Mouse (Mus musculus) ovary, postnatal 36 days (tissue): ENCODE measurements around the gene Pcgf5.

Source experiments
- DNase-seq: peaks from one replicate; pipeline ENCODE4 v3.0.0; 2022; ENCODE audit warnings: low spot score, mixed read lengths

The Pcgf5 gene

GRCm38 (mm10) chr19:36348161-36348800 lies at the start of gene Pcgf5:
Pcgf5 (plus strand) TSS chr19:36348309.
- DNase-seq, result peak; percentile 75

- DNase-seq, result no peak
Measured at GRCm38 (mm10) chr19:36305542-36305941, 42.6 kb upstream of the Pcgf5 start.

GRCm38 (mm10) chr19:36314010-36314409 lies 34.1 kb upstream of the Pcgf5 start:
- no peak for DNase-seq

GRCm38 (mm10) chr19:36319735-36320134 lies 28.4 kb upstream of the Pcgf5 start:
- DNase-seq, result no peak

- DNase-seq, result no peak
Measured at GRCm38 (mm10) chr19:36321066-36321465, 27.0 kb upstream of the Pcgf5 start.

- DNase-seq, result no peak
Measured at GRCm38 (mm10) chr19:36323326-36323725, 24.8 kb upstream of the Pcgf5 start.

- no peak for DNase-seq
Measured at GRCm38 (mm10) chr19:36328678-36329077, 19.4 kb upstream of the Pcgf5 start.

- DNase-seq, result no peak
Measured at GRCm38 (mm10) chr19:36347376-36347775, 733 bp upstream of the Pcgf5 start.

- no peak for DNase-seq
Measured at GRCm38 (mm10) chr19:36347831-36348160, 313 bp upstream of the Pcgf5 start.

- peak; percentile 44 for DNase-seq
Measured at GRCm38 (mm10) chr19:36348801-36349486, 835 bp downstream of the Pcgf5 start.

GRCm38 (mm10) chr19:36349487-36349955 lies 1.4 kb downstream of the Pcgf5 start:
- DNase-seq, result no peak

- DNase-seq, result no peak
Measured at GRCm38 (mm10) chr19:36350181-36350580, 2.1 kb downstream of the Pcgf5 start.

GRCm38 (mm10) chr19:36350870-36351269 lies 2.8 kb downstream of the Pcgf5 start:
- no peak for DNase-seq

- DNase-seq, result no peak
Measured at GRCm38 (mm10) chr19:36362541-36362940, 14.4 kb downstream of the Pcgf5 start.

- no peak for DNase-seq
Measured at GRCm38 (mm10) chr19:36364757-36365156, 16.6 kb downstream of the Pcgf5 start.

GRCm38 (mm10) chr19:36371478-36371877 lies 23.4 kb downstream of the Pcgf5 start:
- no peak for DNase-seq

- no peak for DNase-seq
Measured at GRCm38 (mm10) chr19:36373056-36373621, 25.0 kb downstream of the Pcgf5 start.

- DNase-seq, result no peak
Measured at GRCm38 (mm10) chr19:36375200-36375783, 27.2 kb downstream of the Pcgf5 start.

GRCm38 (mm10) chr19:36377729-36378128 lies 29.6 kb downstream of the Pcgf5 start:
- DNase-seq, result no peak

GRCm38 (mm10) chr19:36378511-36379232 lies 30.6 kb downstream of the Pcgf5 start:
- DNase-seq, result no peak

- no peak for DNase-seq
Measured at GRCm38 (mm10) chr19:36382901-36383300, 34.8 kb downstream of the Pcgf5 start.

- DNase-seq, result no peak
Measured at GRCm38 (mm10) chr19:36383977-36384376, 35.9 kb downstream of the Pcgf5 start.
